Mouse (Mus musculus) thymus, postnatal 36 days (tissue): ENCODE data around the gene D630003M21Rik.

Experiments used
- DNase-seq, 2 experiments: peaks; one replicate each; pipeline ENCODE4 v3.0.0; 2022; ENCODE audit warnings: mixed read lengths in 2 of 2

D630003M21Rik gene

GRCm38 (mm10) chr2:158138778-158139177 is 90.2 kb downstream of the D630003M21Rik start:
- no peak for DNase-seq

- no peak for DNase-seq
Measured at GRCm38 (mm10) chr2:158137771-158138170, 91.3 kb downstream of the D630003M21Rik start.

DNA sequence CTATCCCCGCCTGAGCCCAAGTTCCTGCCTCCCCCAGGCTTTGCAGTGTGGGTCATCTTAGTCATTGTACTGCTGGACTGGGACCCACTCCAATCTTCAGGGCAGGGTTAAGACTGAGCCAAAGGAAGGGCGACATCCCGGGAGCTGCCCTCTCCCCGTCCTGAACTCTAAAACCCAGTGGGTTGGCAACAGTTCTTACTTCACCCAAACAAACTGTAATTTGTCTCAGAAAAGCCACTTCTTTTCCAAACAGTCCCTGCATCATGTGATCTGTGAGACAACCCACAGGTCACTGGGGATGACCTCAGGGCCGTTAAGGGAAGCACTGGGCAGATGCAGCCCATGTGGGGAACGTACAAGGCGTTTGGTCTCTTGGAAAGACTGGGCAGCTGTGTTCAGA is 92.8 kb downstream of the D630003M21Rik start:
- DNase-seq, result no peak

- DNase-seq, result no peak
Measured at GRCm38 (mm10) chr2:158133050-158133449, 96.0 kb downstream of the D630003M21Rik start.
